Mouse (Mus musculus): ENCODE results near the gene Nme8. TPM values are rescaled to one million over a fixed set of nuclear protein-coding genes. Genes with fewer than 3 reads are reported as not detected.

Nme8 gene
- polyA plus RNA-seq, 1 experiment from 2014 or later: not detected

- Histone ChIP-seq H3K27me3 (replicated peaks) (no peaks in the 10 kb centered on the region), H3K9ac (replicated peaks) (no peak overlapping the region), H3K36me3 (no peaks in the 10 kb centered on the region), H3K4me1 (no peaks in the 10 kb centered on the region), H3K9me3 (replicated peaks) (no peaks in the 10 kb centered on the region), H3K4me3 (replicated peaks) (no peak overlapping the region), H3K27ac (replicated peaks) (no peak overlapping the region), H3K4me2 (no peak overlapping the region)
- 88% methylated on average over 6 of the region's 6 CpGs for WGBS
- ATAC-seq (ENCODE audit: low FRiP score): no peak
These were observed 7.2 kb downstream of the Nme8 start for GRCm38 (mm10) chr13:19690417-19690816.

DNA sequence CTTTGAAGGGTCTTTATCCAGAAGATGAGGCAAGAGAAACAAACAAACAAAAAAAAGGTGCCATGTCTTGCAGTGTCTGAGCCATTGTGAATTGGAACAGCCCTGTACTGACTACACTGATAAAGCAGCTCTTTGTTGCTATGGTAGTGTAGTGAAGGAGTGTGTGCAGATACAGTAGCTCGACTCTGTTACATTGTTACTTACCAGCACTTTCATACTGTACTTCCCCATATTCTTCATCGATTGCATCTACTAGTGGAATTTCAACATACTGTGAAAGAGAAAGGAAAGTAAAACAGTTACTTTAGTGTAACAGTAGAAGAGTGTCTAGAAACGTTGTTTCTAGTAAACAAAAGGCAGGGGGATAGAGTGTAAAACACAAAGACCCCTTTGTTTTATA lies 7.6 kb downstream of the Nme8 start:
- H3K9me3 ChIP-seq (replicated peaks): no peaks in the 10 kb centered on the region
- no peak for ATAC-seq (ENCODE audit: low FRiP score)
- 58% methylated on average over 3 of the region's 3 CpGs for WGBS
- no peak overlapping the region for H3K4me2 ChIP-seq
- H3K4me1 ChIP-seq: no peaks in the 10 kb centered on the region
- H3K27ac ChIP-seq (replicated peaks): no peak overlapping the region
- no peaks in the 10 kb centered on the region for H3K36me3 ChIP-seq
- H3K27me3 ChIP-seq (replicated peaks): no peaks in the 10 kb centered on the region
- no peak overlapping the region for H3K4me3 ChIP-seq (replicated peaks)
- no peak overlapping the region for H3K9ac ChIP-seq (replicated peaks)

DNA sequence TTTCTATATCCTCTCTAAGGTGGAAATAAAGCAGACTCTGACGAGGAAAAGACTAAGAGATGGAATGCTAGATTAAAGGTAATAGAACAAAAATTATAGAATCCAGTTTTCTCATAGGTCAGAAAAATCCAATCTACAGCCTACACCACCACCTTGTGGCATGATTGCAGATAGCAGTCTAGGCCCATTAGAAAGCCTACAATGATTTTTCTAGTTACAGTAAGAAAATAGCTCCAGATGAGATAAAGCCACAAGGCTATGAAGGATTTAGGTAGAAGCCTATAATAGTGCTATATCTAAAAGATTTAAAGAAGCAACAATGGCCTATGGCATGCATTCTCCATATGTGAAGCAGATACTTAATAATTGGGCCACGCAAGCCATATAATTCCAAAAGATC lies 13.6 kb downstream of the Nme8 start:
- ATAC-seq (ENCODE audit: low FRiP score): peak; percentile 73; the same call in 1 of the 2 replicates
- Histone ChIP-seq H3K27ac (replicated peaks) (no peak overlapping the region), H3K9ac (replicated peaks) (no peak overlapping the region), H3K9me3 (replicated peaks) (no peaks in the 10 kb centered on the region), H3K4me1 (no peaks in the 10 kb centered on the region), H3K36me3 (no peaks in the 10 kb centered on the region), H3K27me3 (replicated peaks) (no peaks in the 10 kb centered on the region), H3K4me2 (no peak overlapping the region), H3K4me3 (replicated peaks) (no peak overlapping the region)
- WGBS: 57% methylated on average over 2 of the region's 2 CpGs

DNA sequence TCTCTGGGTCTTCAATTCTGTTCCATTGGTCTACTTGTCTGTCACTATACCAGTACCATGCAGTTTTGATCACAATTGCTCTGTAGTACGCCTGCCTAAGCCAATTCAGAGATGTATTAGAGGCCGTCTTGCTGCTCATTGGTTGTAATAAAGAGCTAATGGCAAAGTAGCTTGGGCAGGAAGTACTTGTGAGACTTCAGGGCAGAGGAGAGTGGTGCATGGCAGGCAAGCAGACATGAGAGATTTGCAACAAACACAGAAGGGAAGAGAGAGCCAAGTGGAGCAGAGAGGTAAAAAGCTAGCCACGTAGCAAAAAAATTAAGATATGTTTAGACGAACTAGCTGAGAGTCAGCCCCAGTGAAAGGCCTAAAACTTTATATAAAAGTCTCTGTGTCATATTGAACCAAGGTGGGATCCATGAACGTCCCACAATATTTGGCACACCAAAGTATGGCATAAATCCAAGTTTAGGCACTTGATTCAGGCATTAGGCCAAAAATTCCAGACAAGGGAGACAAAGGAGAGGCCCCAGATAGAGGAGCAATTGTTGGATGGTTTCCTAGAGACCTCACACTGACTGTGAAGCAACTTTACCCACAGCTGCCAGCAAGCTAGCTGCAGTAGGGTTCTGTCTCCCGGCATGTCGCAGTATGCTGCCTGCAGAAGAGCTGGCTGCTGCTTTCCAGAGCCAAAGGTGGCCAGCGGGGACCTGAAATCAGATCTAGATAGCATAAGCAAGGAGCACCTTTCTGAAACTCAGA lies 14.5 kb downstream of the Nme8 start:
- H3K36me3 ChIP-seq: no peaks in the 10 kb centered on the region
- H3K27me3 ChIP-seq (replicated peaks): no peaks in the 10 kb centered on the region
- no peak overlapping the region for H3K9ac ChIP-seq (replicated peaks)
- 50% methylated on average over 8 of the region's 8 CpGs for WGBS
- H3K4me2 ChIP-seq: no peak overlapping the region
- H3K9me3 ChIP-seq (replicated peaks): no peaks in the 10 kb centered on the region
- peak; percentile 81 for ATAC-seq (ENCODE audit: low FRiP score)
- 0 out of 2 replicates have a peak overlapping the region, but pooled peaks have one; percentile 52 for H3K27ac ChIP-seq (replicated peaks)
- no peak overlapping the region for H3K4me3 ChIP-seq (replicated peaks)
- no peaks in the 10 kb centered on the region for H3K4me1 ChIP-seq

DNA sequence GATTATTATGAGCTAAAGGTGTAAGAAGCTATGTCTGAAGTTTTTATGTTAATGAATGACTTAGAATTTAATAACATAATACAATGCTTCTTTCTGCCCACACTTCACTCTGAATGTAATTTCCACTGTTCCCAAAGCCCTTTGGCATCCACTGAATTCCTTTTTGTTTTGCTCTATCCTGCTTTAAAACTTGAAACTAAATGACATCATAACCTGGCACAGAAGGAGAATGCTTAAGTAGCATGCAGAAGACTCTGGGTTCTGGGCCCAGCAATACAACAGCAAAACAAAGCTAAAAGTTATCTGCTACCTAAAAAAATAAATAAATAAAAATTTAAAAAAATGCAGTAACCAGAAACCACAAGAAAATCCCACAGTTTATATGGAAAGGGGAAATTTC lies 23.0 kb downstream of the Nme8 start:
- Histone ChIP-seq H3K9me3 (replicated peaks) (no peaks in the 10 kb centered on the region), H3K4me3 (replicated peaks) (no peak overlapping the region), H3K9ac (replicated peaks) (no peak overlapping the region), H3K27ac (replicated peaks) (no peak overlapping the region), H3K27me3 (replicated peaks) (no peaks in the 10 kb centered on the region), H3K4me1 (no peaks in the 10 kb centered on the region), H3K4me2 (no peak overlapping the region), H3K36me3 (no peaks in the 10 kb centered on the region)
- no peak for ATAC-seq (ENCODE audit: low FRiP score)

- Histone ChIP-seq H3K9ac (replicated peaks) (no peak overlapping the region), H3K27ac (replicated peaks) (no peak overlapping the region), H3K4me2 (no peak overlapping the region), H3K4me3 (replicated peaks) (no peak overlapping the region), H3K27me3 (replicated peaks) (no peaks in the 10 kb centered on the region), H3K36me3 (no peaks in the 10 kb centered on the region), H3K4me1 (no peaks in the 10 kb centered on the region), H3K9me3 (replicated peaks) (no peaks in the 10 kb centered on the region)
- ATAC-seq (ENCODE audit: low FRiP score): no peak
- WGBS: 80% methylated on average over 3 of the region's 3 CpGs
These were observed 23.6 kb downstream of the Nme8 start for GRCm38 (mm10) chr13:19674025-19674424.

DNA sequence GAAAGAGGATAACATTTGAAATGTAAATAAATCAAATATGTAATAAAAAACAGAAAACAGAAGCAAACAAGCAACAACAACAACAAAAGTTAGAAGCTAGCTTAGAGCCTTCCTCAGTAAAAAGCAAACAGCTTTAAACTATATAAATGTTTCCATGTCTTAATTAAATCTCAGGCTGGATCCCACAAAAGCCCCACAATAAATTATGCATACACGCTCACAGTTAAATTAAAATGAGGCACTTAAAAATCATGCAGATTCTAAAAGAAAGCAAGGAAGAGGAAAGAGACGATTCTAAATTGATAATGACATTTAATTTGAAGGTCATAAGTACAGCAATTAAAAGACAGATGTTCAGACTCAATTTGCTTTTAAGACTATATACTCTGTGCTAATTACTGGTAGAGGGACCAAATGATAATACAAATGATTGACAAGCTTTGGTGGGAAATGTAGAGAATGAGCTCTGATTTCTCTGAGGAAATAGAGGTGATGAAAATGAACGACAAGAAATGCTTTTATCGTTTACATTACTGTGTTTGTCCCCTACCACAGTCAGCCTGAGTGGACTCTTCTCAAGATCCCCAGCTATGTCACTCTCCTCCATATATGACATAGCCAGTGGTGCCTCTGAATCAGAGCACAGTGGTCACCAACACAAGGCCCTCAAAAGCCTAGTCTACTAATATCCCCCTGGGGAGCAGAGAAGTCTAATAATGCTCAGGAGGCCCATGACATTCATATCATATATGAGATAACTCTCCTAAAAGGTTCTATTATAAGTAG lies 29.0 kb downstream of the Nme8 start:
- WGBS: 61% methylated on average over 4 of the region's 4 CpGs
- Histone ChIP-seq H3K36me3 (no peaks in the 10 kb centered on the region), H3K27ac (replicated peaks) (no peak overlapping the region), H3K4me3 (replicated peaks) (no peak overlapping the region), H3K9me3 (replicated peaks) (no peaks in the 10 kb centered on the region), H3K27me3 (replicated peaks) (no peaks in the 10 kb centered on the region), H3K4me1 (no peaks in the 10 kb centered on the region), H3K4me2 (no peak overlapping the region), H3K9ac (replicated peaks) (no peak overlapping the region)
- ATAC-seq (ENCODE audit: low FRiP score): no peak

GRCm38 (mm10) chr13:19652405-19652804 lies 45.2 kb downstream of the Nme8 start:
- Histone ChIP-seq H3K4me1 (no peaks in the 10 kb centered on the region), H3K9me3 (replicated peaks) (no peaks in the 10 kb centered on the region), H3K36me3 (no peaks in the 10 kb centered on the region), H3K27ac (replicated peaks) (no peak overlapping the region), H3K4me2 (no peak overlapping the region), H3K27me3 (replicated peaks) (no peaks in the 10 kb centered on the region), H3K4me3 (replicated peaks) (no peak overlapping the region), H3K9ac (replicated peaks) (no peak overlapping the region)
- no peak for ATAC-seq (ENCODE audit: low FRiP score)
- 95% methylated on average over 2 of the region's 2 CpGs for WGBS

- Histone ChIP-seq H3K27me3 (replicated peaks) (no peaks in the 10 kb centered on the region), H3K4me1 (no peaks in the 10 kb centered on the region), H3K9me3 (replicated peaks) (no peaks in the 10 kb centered on the region), H3K4me3 (replicated peaks) (no peak overlapping the region), H3K27ac (replicated peaks) (no peak overlapping the region), H3K36me3 (no peaks in the 10 kb centered on the region), H3K4me2 (no peak overlapping the region), H3K9ac (replicated peaks) (no peak overlapping the region)
- WGBS: 96% methylated on average over 2 of the region's 2 CpGs
- no peak for ATAC-seq (ENCODE audit: low FRiP score)
These were observed 47.8 kb downstream of the Nme8 start for GRCm38 (mm10) chr13:19649824-19650223.

GRCm38 (mm10) chr13:19644225-19644624 lies 53.4 kb downstream of the Nme8 start:
- Histone ChIP-seq H3K4me3 (replicated peaks) (no peak overlapping the region), H3K4me1 (no peaks in the 10 kb centered on the region), H3K9me3 (replicated peaks) (no peaks in the 10 kb centered on the region), H3K36me3 (no peaks in the 10 kb centered on the region), H3K9ac (replicated peaks) (no peak overlapping the region), H3K4me2 (no peak overlapping the region), H3K27ac (replicated peaks) (no peak overlapping the region), H3K27me3 (replicated peaks) (no peaks in the 10 kb centered on the region)
- ATAC-seq (ENCODE audit: low FRiP score): no peak
- WGBS: 85% methylated on average over 2 of the region's 2 CpGs

- Histone ChIP-seq H3K4me1 (no peaks in the 10 kb centered on the region), H3K9me3 (replicated peaks) (no peaks in the 10 kb centered on the region), H3K36me3 (no peaks in the 10 kb centered on the region), H3K9ac (replicated peaks) (no peak overlapping the region), H3K27ac (replicated peaks) (no peak overlapping the region), H3K4me2 (no peak overlapping the region), H3K4me3 (replicated peaks) (no peak overlapping the region), H3K27me3 (replicated peaks) (no peaks in the 10 kb centered on the region)
- no peak for ATAC-seq (ENCODE audit: low FRiP score)
- WGBS: 47% methylated on average over 1 of the region's 1 CpGs
These were observed 54.1 kb downstream of the Nme8 start for GRCm38 (mm10) chr13:19643519-19643918.

DNA sequence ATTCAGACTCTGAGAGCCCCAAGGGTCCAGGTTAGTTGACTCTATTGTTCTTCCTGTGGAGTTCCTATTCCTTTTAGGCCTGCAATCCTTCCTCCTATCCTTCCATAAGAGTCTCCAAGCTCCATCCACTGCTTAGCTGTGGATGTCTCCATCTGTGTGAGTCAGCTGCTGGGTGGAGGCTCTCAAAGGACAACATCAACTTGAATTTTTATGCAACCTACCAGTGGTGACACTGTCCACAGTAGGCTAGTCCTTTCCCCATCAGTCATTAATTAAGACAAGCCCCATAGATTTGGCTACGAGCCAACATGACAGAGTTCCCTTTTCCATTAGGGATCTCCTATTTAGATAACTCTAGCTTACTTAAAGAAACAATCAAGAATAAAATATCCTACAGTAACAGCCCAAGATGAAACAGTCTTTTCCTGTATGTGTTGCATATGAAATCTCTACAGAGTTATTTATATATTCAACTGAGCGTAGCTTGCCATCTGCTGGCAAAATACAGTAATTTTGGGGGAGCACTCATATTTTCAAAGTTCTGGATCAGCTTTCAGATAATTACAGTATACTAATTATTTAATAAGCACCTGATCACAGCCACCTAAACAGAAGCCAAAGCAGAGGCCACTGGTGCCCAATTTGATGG lies 57.3 kb downstream of the Nme8 start:
- H3K9me3 ChIP-seq (replicated peaks): no peaks in the 10 kb centered on the region
- no peak overlapping the region for H3K27ac ChIP-seq (replicated peaks)
- ATAC-seq (ENCODE audit: low FRiP score): no peak
- no peak overlapping the region for H3K4me3 ChIP-seq (replicated peaks)
- H3K4me2 ChIP-seq: no peak overlapping the region
- no peaks in the 10 kb centered on the region for H3K27me3 ChIP-seq (replicated peaks)
- H3K4me1 ChIP-seq: no peaks in the 10 kb centered on the region
- WGBS: 85% methylated on average over 2 of the region's 2 CpGs
- no peak overlapping the region for H3K9ac ChIP-seq (replicated peaks)
- H3K36me3 ChIP-seq: no peaks in the 10 kb centered on the region

Measured in neural tube, embryonic 15.5 days (tissue).